8 mouse cellular contexts compared by ENCODE assay signal in the genomic region with DNA sequence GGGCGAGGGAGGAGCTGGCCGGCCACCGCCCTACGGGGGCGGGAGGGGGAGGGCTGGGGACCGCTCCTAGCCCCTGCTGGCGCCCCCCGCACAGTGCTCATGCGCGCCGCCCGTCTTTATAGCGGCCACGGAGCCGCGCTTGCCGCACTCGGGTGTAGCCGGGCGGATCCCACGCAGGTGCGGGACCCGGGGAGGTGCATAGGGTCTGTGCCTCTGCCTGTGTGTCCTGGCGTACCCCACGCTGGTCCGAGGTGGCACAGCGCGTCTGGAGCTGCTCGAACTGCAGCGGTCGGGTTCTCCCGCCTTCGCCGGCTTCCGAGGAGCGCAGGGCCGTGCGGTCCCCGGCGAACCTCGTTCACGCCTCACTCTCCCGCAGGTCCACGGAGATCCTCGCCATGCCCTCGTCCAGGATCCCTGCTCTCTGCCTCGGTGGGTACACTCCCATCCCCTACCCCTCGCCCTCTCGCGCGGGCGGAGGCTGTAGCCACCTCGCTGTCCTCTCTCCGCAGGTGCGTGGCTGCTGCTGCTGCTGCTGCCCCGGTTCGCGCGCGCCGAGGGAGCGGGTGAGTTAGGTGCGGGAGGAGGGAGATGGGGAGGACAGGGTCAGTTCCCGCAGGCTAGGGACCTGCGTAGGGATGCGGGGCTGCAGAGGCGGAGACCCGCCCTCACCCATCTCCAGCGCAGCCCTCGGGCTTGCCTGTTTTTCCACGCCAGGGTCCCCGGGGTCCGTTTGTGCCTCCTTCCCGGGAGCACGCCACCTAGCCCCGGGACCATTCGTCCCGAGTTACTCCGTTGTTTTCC. TPM values are rescaled to one million over a fixed set of nuclear protein-coding genes. Genes with fewer than 3 reads are reported as not detected.
DNase-seq lines count a peak whose midpoint lies in the region; ATAC-seq and TF ChIP-seq lines count a peak whose summit lies in the region.

TSS of gene Coch (plus strand) at position 113 of the 801 bp plus-strand sequence.

- no peaks in the 10 kb centered on the region for H3K9me3 ChIP-seq in lung, embryonic 15.5 days
- 0 out of 2 replicates have a peak, but pooled peaks cover 3% of the 10 kb centered on the region for H3K9me3 ChIP-seq in hindbrain, embryonic 16.5 days (ENCODE audit: control insufficient read depth, low read length)
- no peaks in the 10 kb centered on the region for H3K9me3 ChIP-seq in liver, embryonic 12.5 days (replicated peaks)

- H3K4me2 ChIP-seq in lung, embryonic 15.5 days, result peak within 1 kb of the TSS; percentile 99
- H3K4me2 ChIP-seq in hindbrain, embryonic 16.5 days (ENCODE audit: low read length), result peak within 1 kb of the TSS; percentile 98
- peak within 1 kb of the TSS; percentile 68 for H3K4me2 ChIP-seq in liver, embryonic 12.5 days

- no peak within 1 kb of the TSS for H3K27ac ChIP-seq in lung, embryonic 15.5 days
- no peak within 1 kb of the TSS for H3K27ac ChIP-seq in embryonic fibroblast, embryonic 13.5 days (ENCODE audit: insufficient read depth, low read length)
- no peak within 1 kb of the TSS for H3K27ac ChIP-seq in hindbrain, embryonic 16.5 days (ENCODE audit: low read depth, low read length)
- H3K27ac ChIP-seq in liver, embryonic 12.5 days, result no peak within 1 kb of the TSS

- no peak for TF ChIP-seq POLR2A in embryonic fibroblast, embryonic 13.5 days (IDR thresholded peaks at IDR 0.05; ENCODE audit: low read depth, low read length)

- peak within 1 kb of the TSS; percentile 27 for H3K9ac ChIP-seq in lung, embryonic 15.5 days
- H3K9ac ChIP-seq in hindbrain, embryonic 16.5 days (ENCODE audit: low read depth, low read length), result peak within 1 kb of the TSS; percentile 81
- H3K9ac ChIP-seq in liver, embryonic 12.5 days, result no peak within 1 kb of the TSS

- ATAC-seq in lung, embryonic 15.5 days (ENCODE audit: borderline replicate concordance, extremely low read depth, low FRiP score, low TSS enrichment), result peak; percentile 57
- peak; percentile 92 for ATAC-seq in hindbrain, embryonic 16.5 days
- peak; percentile 57 for ATAC-seq in liver, embryonic 12.5 days

- WGBS in lung, embryonic 15.5 days, result under 1% methylated on average over 67 of the region's 79 CpGs
- WGBS in hindbrain, embryonic 16.5 days, result under 1% methylated on average over 68 of the region's 79 CpGs
- under 1% methylated on average over 73 of the region's 79 CpGs for WGBS in liver, embryonic 12.5 days (ENCODE audit: insufficient replicate concordance)

- peaks cover 19% of the 10 kb centered on the region for H3K4me1 ChIP-seq in lung, embryonic 15.5 days
- H3K4me1 ChIP-seq in embryonic fibroblast, embryonic 13.5 days (ENCODE audit: control insufficient read depth, insufficient read depth, low read length), result no peaks in the 10 kb centered on the region
- H3K4me1 ChIP-seq in hindbrain, embryonic 16.5 days (ENCODE audit: control insufficient read depth, insufficient read depth, low read depth, low read length), result peaks cover 7% of the 10 kb centered on the region
- peaks cover 11% of the 10 kb centered on the region for H3K4me1 ChIP-seq in liver, embryonic 12.5 days

- no peak for DNase-seq in lung, postnatal 4 days
- DNase-seq in adrenal gland, postnatal 36 days, result peak; percentile 14 to 20
- peak; percentile 75 for DNase-seq in retina, postnatal 1 day
- no peak for DNase-seq in urinary bladder, postnatal 4 days (ENCODE audit: low spot score in 2 of 2)

- no peaks in the 10 kb centered on the region for H3K36me3 ChIP-seq in lung, embryonic 15.5 days
- no peaks in the 10 kb centered on the region for H3K36me3 ChIP-seq in hindbrain, embryonic 16.5 days (ENCODE audit: control insufficient read depth, insufficient read depth, low read length)
- H3K36me3 ChIP-seq in liver, embryonic 12.5 days, result no peaks in the 10 kb centered on the region

- TF ChIP-seq CTCF in embryonic fibroblast, embryonic 13.5 days (IDR thresholded peaks at IDR 0.05; ENCODE audit: borderline replicate concordance, insufficient read depth, low read length), result no peak

- H3K4me3 ChIP-seq in lung, embryonic 15.5 days, result peak within 1 kb of the TSS; percentile 49
- H3K4me3 ChIP-seq in embryonic fibroblast, embryonic 13.5 days (ENCODE audit: insufficient read depth, low read length), result peak within 1 kb of the TSS; percentile 31
- H3K4me3 ChIP-seq in hindbrain, embryonic 16.5 days (ENCODE audit: low read length), result peak within 1 kb of the TSS; percentile 63
- H3K4me3 ChIP-seq in liver, embryonic 12.5 days, result peak within 1 kb of the TSS; percentile 51

- H3K27me3 ChIP-seq in lung, embryonic 15.5 days, result peaks cover 53% of the 10 kb centered on the region
- peaks cover 6% of the 10 kb centered on the region for H3K27me3 ChIP-seq in hindbrain, embryonic 16.5 days (replicated peaks; ENCODE audit: control insufficient read depth, insufficient read depth, low read length)
- H3K27me3 ChIP-seq in liver, embryonic 12.5 days (replicated peaks), result peaks cover 70% of the 10 kb centered on the region

RNA-seq across cellular contexts. Expression of gene Coch, which starts in this region (rescaled TPM):
- 0.70 and 0.90 TPM in 2 replicates for polyA plus RNA-seq in lung, embryonic 15.5 days (2015; fragmentation: Nextera tagmentation; extraction: Ambion mirVana)
- total RNA-seq in adrenal gland, postnatal 36 days (2021), result under 1 TPM in 1 of 2 experiments, not detected in 1; 0.36 TPM
- polyA plus RNA-seq in embryonic fibroblast, embryonic 13.5 days (2011; ENCODE audit: insufficient read length, low read depth, missing spikeins), result 3.8 and 14.8 TPM in 2 replicates
- polyA plus RNA-seq in hindbrain, embryonic 16.5 days (2015; fragmentation: Nextera tagmentation; extraction: Ambion mirVana), result 26.5 and 29.6 TPM in 2 replicates
- polyA plus RNA-seq in liver, embryonic 12.5 days (2016; fragmentation: Nextera tagmentation; extraction: Ambion mirVana), result 0.24 and 0.32 TPM in 2 replicates

Comparison
In these comparisons a context has a peak if more than half of its experiments do, and no peak if none do; other contexts are left out.
1. Peak in ATAC-seq, H3K4me3 ChIP-seq, H3K9ac ChIP-seq and H3K4me2 ChIP-seq in lung, embryonic 15.5 days; RNA of the gene not detected or under 1 TPM.
2. Peak in DNase-seq in adrenal gland, postnatal 36 days; RNA of the gene not detected or under 1 TPM.
3. Peak in ATAC-seq, H3K4me3 ChIP-seq and H3K4me2 ChIP-seq in liver, embryonic 12.5 days; RNA of the gene not detected or under 1 TPM.